Mouse (Mus musculus) erythroblast, embryonic 14.5 days (primary cell): ENCODE measurements at regions not wholly inside any gene's neighbourhood (a gene's known extent, or its start where the extent isn't known, plus 50 kb on each side); places are given as distances from the start of the nearest gene placed in this dataset.

Source experiments
- GATA1 ChIP-seq: IDR thresholded peaks from 2 replicates; pipeline ENCODE4 v1.6.1; 2012; ENCODE audit warnings: low read length, inconsistent platforms, mixed read lengths
- TAL1 ChIP-seq: IDR thresholded peaks from 3 replicates; pipeline ENCODE4 v1.6.1; 2012; ENCODE audit warnings: low read length, inconsistent platforms, mixed read lengths

- TF ChIP-seq TAL1 (no peak), GATA1 (no peak)
These were observed 103.1 kb downstream of the Gm10604 start for GRCm38 (mm10) chr4:11877945-11878344.
